Mouse (Mus musculus) CD4-positive, CD25-positive, alpha-beta regulatory T cell, adult 4 months (primary cell): ENCODE measurements around the gene Astn1. TPM values are rescaled to one million over a fixed set of nuclear protein-coding genes. Genes with fewer than 3 reads are reported as not detected.

Experiments used
- ATAC-seq: one replicate; pipeline ENCODE4 v1.8.0; 2017
- polyA plus RNA-seq, 2 experiments: library from polyadenylated mRNA; unstranded; fragments of 100-300 nt; shearing (Covaris generic); gene quantifications; one replicate each; pipeline ENCODE4 v1.2.1; 2017

Astn1 gene
- polyA plus RNA-seq, 2 experiments from 2014 or later = not detected

GRCm38 (mm10) chr1:158536867-158537266 is 174.8 kb downstream of the Astn1 start:
- ATAC-seq = no peak

GRCm38 (mm10) chr1:158545095-158545494 is 183.0 kb downstream of the Astn1 start:
- ATAC-seq = no peak

GRCm38 (mm10) chr1:158546513-158546912 is 184.4 kb downstream of the Astn1 start:
- no peak for ATAC-seq

- ATAC-seq = no peak
Observed at GRCm38 (mm10) chr1:158547592-158548211, 185.6 kb downstream of the Astn1 start.

GRCm38 (mm10) chr1:158548319-158548718 is 186.2 kb downstream of the Astn1 start:
- no peak for ATAC-seq

- ATAC-seq = no peak
Observed at GRCm38 (mm10) chr1:158549616-158550015, 187.5 kb downstream of the Astn1 start.

- ATAC-seq = no peak
Observed at GRCm38 (mm10) chr1:158551951-158552350, 189.9 kb downstream of the Astn1 start.

- ATAC-seq = no peak
Observed at GRCm38 (mm10) chr1:158553341-158553740, 191.3 kb downstream of the Astn1 start.

GRCm38 (mm10) chr1:158554020-158554505 is 192.0 kb downstream of the Astn1 start:
- no peak for ATAC-seq

- ATAC-seq = no peak
Observed at GRCm38 (mm10) chr1:158573168-158573567, 211.1 kb downstream of the Astn1 start.

GRCm38 (mm10) chr1:158573597-158573996 is 211.5 kb downstream of the Astn1 start:
- no peak for ATAC-seq

GRCm38 (mm10) chr1:158575997-158576396 is 213.9 kb downstream of the Astn1 start:
- ATAC-seq = no peak

- no peak for ATAC-seq
Observed at GRCm38 (mm10) chr1:158581806-158582205, 219.7 kb downstream of the Astn1 start.

GRCm38 (mm10) chr1:158588903-158589302 is 226.8 kb downstream of the Astn1 start:
- no peak for ATAC-seq

GRCm38 (mm10) chr1:158596726-158597448 is 234.8 kb downstream of the Astn1 start:
- no peak for ATAC-seq

GRCm38 (mm10) chr1:158597996-158598395 is 235.9 kb downstream of the Astn1 start:
- ATAC-seq = no peak

GRCm38 (mm10) chr1:158599435-158599834 is 237.4 kb downstream of the Astn1 start:
- ATAC-seq = no peak

GRCm38 (mm10) chr1:158603056-158603455 is 241.0 kb downstream of the Astn1 start:
- ATAC-seq = no peak

GRCm38 (mm10) chr1:158604149-158604548 is 242.1 kb downstream of the Astn1 start:
- no peak for ATAC-seq

GRCm38 (mm10) chr1:158605597-158605996 is 243.5 kb downstream of the Astn1 start:
- ATAC-seq = no peak

GRCm38 (mm10) chr1:158606324-158606723 is 244.3 kb downstream of the Astn1 start:
- no peak for ATAC-seq

GRCm38 (mm10) chr1:158607201-158607600 is 245.1 kb downstream of the Astn1 start:
- no peak for ATAC-seq

GRCm38 (mm10) chr1:158615202-158615601 is 253.1 kb downstream of the Astn1 start:
- no peak for ATAC-seq

GRCm38 (mm10) chr1:158617943-158618342 is 255.9 kb downstream of the Astn1 start:
- ATAC-seq = no peak
